Mouse (Mus musculus) liver, embryonic 16.5 days (tissue): Measurements from ENCODE around the gene Ski. TPM values are rescaled to one million over a fixed set of nuclear protein-coding genes. Genes with fewer than 3 reads are reported as not detected.

Experiments
- ATAC-seq: fragments of 200-750 bp; cut with Nextera tagmentation; 2 replicates; pipeline ENCODE4 v1.8.0; 2017; ENCODE audit warnings: low read depth, mild to moderate bottlenecking, moderate number of reproducible peaks, moderate library complexity
- H3K27ac ChIP-seq: fragments of 300-500 bp; sonication (generic); 2 replicates; pipeline ENCODE4 v1.5.1; 2014; ENCODE audit warnings: mild to moderate bottlenecking, low read length
- H3K27me3 ChIP-seq: fragments of 300-500 bp; sonication (generic); 2 replicates; pipeline ENCODE4 v1.6.1; 2014; ENCODE audit warnings: low read depth, low read length, mixed read lengths; ENCODE audit not compliant: control insufficient read depth, insufficient read depth
- H3K36me3 ChIP-seq: fragments of 300-500 bp; sonication (generic); 2 replicates; pipeline ENCODE4 v1.6.1; 2014; ENCODE audit warnings: mild to moderate bottlenecking; ENCODE audit not compliant: control insufficient read depth, insufficient read depth
- H3K4me1 ChIP-seq: fragments of 300-500 bp; sonication (generic); 2 replicates; pipeline ENCODE4 v1.6.1; 2014; ENCODE audit warnings: low read depth, low read length, mixed read lengths; ENCODE audit not compliant: control insufficient read depth
- H3K4me2 ChIP-seq: fragments of 300-500 bp; sonication (generic); 2 replicates; pipeline ENCODE4 v1.6.1; 2014; ENCODE audit warnings: low read depth, low read length, mixed read lengths
- H3K4me3 ChIP-seq: fragments of 300-500 bp; sonication (generic); 2 replicates; pipeline ENCODE4 v1.5.1; 2014; ENCODE audit warnings: low read depth, mild to moderate bottlenecking, low read length
- H3K9ac ChIP-seq: fragments of 300-500 bp; sonication (generic); 2 replicates; pipeline ENCODE4 v1.6.1; 2014; ENCODE audit warnings: low read depth, low read length
- H3K9me3 ChIP-seq: fragments of 300-500 bp; sonication (generic); replicated peaks from 2 replicates; pipeline ENCODE4 v1.6.1; 2016; ENCODE audit warnings: low read length; ENCODE audit not compliant: control insufficient read depth
- WGBS: fragments of 180-500 bp; shearing (Covaris S2); extraction: QIAGEN DNeasy Blood & Tissue Kit; methylation state at CpG from one replicate; pipeline ENCODE4 v1.1.7; 2014; ENCODE audit not compliant: insufficient replicate concordance; 5-methylcytosine and 5-hydroxymethylcytosine counted together
- polyA plus RNA-seq: library from polyadenylated mRNA; unstranded; fragments of >200 nt; fragmentation: Nextera tagmentation; extraction: Ambion mirVana; gene quantifications from 2 replicates; pipeline ENCODE4 v1.2.1, GENCODE M21; 2015

The Ski gene
- polyA plus RNA-seq, 1 experiment from 2014 or later = 2.5 TPM

- H3K4me2 ChIP-seq = no peak overlapping the region
- no peak overlapping the region for H3K9ac ChIP-seq
- no peaks in the 10 kb centered on the region for H3K9me3 ChIP-seq
- no peak overlapping the region for H3K27ac ChIP-seq
- no peaks in the 10 kb centered on the region for H3K36me3 ChIP-seq
- H3K27me3 ChIP-seq = no peaks in the 10 kb centered on the region
- ATAC-seq = 0 out of 2 replicates have a peak, but pooled peaks have one; percentile 17
- H3K4me1 ChIP-seq = peaks cover 28% of the 10 kb centered on the region
- 71% methylated on average over 6 of the region's 6 CpGs for WGBS
- H3K4me3 ChIP-seq = no peak overlapping the region
Observed at GRCm38 (mm10) chr4:155164550-155164949, 57.8 kb downstream of the Ski start.

DNA sequence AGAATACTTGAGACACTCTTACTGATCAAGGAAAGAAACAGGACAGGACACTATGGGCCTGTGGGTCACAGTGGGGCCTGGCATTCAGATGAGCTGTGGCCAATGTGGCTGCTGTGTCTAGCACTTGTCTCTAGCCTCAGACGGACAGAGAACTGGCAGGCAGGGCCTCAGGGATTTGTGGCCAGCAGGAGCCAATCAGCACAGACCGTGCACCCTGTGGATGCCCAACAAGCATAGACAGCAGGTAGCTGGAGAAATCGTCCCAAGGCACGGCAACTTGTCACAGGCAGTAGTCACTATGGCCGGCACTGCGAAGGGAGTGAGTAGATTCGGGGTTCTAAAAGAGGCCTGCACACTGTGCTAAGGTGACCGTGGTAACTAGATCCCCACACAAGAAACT lies 58.7 kb downstream of the Ski start:
- Histone ChIP-seq H3K4me2 (no peak overlapping the region), H3K9me3 (no peaks in the 10 kb centered on the region), H3K27ac (peak overlapping the region; percentile 27; the same call in 1 of the 2 replicates), H3K4me3 (no peak overlapping the region), H3K36me3 (no peaks in the 10 kb centered on the region; the same call in 1 of the 2 replicates), H3K9ac (no peak overlapping the region), H3K27me3 (no peaks in the 10 kb centered on the region), H3K4me1 (peaks cover 28% of the 10 kb centered on the region)
- 56% methylated on average over 8 of the region's 8 CpGs for WGBS
- ATAC-seq = no peak

DNA sequence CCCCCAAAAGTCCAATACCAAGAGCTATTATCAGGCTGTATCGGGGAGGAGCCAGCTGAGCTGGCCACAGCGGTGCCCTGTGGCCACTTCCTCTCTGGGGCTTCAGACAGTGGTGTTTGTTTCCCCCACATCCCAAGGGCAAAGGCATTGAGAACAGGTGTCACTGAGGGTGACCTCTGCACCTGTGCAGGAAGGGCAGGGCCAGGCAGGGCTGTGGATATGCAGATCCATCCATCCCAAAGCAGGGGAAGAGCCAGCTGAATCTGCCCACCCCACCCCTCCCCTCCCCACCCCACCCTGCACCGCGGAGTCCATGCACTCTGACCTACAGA lies 59.1 kb downstream of the Ski start:
- peaks cover 28% of the 10 kb centered on the region for H3K4me1 ChIP-seq
- H3K27ac ChIP-seq = peak overlapping the region; percentile 27
- ATAC-seq = peak; percentile 57
- H3K27me3 ChIP-seq = no peaks in the 10 kb centered on the region
- peak overlapping the region; percentile 4; the same call in 1 of the 2 replicates for H3K4me2 ChIP-seq
- H3K36me3 ChIP-seq = no peaks in the 10 kb centered on the region; the same call in 1 of the 2 replicates
- no peak overlapping the region for H3K4me3 ChIP-seq
- no peak overlapping the region for H3K9ac ChIP-seq
- WGBS = 23% methylated on average over 4 of the region's 4 CpGs
- no peaks in the 10 kb centered on the region for H3K9me3 ChIP-seq

DNA sequence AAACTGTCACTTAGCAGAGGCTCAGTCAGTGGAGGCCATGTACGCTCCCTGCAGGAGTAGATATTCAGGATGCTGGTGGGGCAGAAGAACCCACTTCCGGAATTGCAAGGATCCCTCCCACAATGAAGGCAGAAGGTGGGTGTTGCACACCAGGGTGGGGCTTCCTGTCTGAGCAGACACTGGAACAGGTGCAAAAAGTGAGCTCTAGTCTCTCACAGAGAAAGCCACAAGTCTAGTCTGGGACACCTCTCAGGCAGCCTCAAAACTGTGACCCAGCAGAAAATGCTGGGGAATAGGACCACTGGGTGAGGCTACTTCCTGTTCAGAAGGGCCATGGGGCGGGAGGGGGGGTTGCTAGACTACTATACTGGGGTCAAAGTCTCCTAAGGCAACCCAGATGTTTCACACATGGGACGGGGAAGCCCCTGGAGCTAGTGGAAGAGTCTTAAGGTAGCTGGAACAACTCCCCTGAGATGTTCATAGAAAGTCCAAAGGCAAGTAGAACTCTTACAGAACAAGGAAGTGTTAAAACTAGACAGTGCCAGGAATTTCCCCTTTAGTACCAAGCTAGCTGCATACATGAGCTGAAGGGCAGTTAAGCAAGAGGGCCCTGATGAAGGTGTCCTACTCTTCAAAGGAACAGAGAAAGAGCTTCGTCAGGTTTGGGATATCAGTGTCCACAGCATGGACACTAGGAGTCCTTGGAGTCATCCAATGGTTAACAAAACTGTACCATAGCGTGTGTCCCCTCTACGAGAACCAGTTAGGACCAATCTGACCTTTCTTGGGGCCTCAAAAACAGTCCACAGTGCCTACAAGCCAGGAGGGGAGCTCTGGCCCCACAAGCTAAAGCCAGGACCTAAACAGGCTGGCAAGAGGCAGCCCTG lies 59.7 kb downstream of the Ski start:
- no peak for ATAC-seq
- H3K4me2 ChIP-seq = peak overlapping the region; percentile 4; the same call in 1 of the 2 replicates
- no peak overlapping the region for H3K9ac ChIP-seq
- H3K27ac ChIP-seq = peak overlapping the region; percentile 26
- H3K36me3 ChIP-seq = no peaks in the 10 kb centered on the region; the same call in none of the 2 replicates
- 16% methylated on average over 7 of the region's 7 CpGs for WGBS
- H3K27me3 ChIP-seq = no peaks in the 10 kb centered on the region
- peaks cover 28% of the 10 kb centered on the region for H3K4me1 ChIP-seq
- no peak overlapping the region for H3K4me3 ChIP-seq
- no peaks in the 10 kb centered on the region for H3K9me3 ChIP-seq

- H3K4me3 ChIP-seq = no peak overlapping the region
- no peaks in the 10 kb centered on the region for H3K27me3 ChIP-seq
- H3K9me3 ChIP-seq = no peaks in the 10 kb centered on the region
- peaks cover 10% of the 10 kb centered on the region for H3K36me3 ChIP-seq
- no peak for ATAC-seq
- 75% methylated on average over 8 of the region's 8 CpGs for WGBS
- H3K9ac ChIP-seq = no peak overlapping the region
- H3K4me1 ChIP-seq = peaks cover 25% of the 10 kb centered on the region
- H3K27ac ChIP-seq = no peak overlapping the region
- no peak overlapping the region for H3K4me2 ChIP-seq
Observed at GRCm38 (mm10) chr4:155158543-155158917, 63.9 kb downstream of the Ski start.

DNA sequence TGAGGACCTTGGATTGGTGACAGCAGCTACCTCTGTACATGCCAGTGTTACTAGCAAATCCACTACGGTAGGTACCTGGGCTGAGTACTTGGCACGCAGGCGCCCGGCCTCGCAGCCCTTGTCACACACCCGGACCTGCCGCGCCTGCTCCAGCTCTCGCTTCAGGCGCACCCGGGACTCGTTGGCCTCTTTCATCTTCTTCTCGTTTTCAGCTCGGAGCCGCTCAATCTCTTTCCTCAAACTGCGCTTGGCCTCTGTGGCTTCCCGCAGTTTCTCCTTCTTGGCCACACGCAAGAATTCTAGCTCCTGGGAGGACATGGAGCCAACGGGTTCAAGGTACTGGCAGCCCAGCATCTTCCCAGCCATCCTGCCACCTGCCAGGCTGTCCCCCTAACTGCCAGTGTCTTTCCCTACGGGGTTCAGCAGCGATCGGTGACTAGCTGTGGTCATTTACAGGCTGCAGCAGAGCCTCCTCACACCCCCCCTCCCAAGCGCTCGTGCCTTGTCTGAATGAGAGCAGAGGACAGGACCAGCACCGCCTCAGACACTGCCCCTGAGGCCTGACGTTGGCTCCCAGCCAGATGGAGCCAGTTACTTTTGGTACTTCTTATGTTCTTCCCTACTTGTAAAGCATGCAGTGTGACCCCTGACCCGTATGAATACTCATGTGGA lies 64.4 kb downstream of the Ski start:
- no peak overlapping the region for H3K9ac ChIP-seq
- peaks cover 20% of the 10 kb centered on the region for H3K4me1 ChIP-seq
- H3K4me3 ChIP-seq = no peak overlapping the region
- no peaks in the 10 kb centered on the region for H3K9me3 ChIP-seq
- no peak for ATAC-seq
- H3K36me3 ChIP-seq = peaks cover 10% of the 10 kb centered on the region
- H3K4me2 ChIP-seq = no peak overlapping the region
- WGBS = 83% methylated on average over 27 of the region's 27 CpGs
- H3K27me3 ChIP-seq = no peaks in the 10 kb centered on the region
- H3K27ac ChIP-seq = no peak overlapping the region

DNA sequence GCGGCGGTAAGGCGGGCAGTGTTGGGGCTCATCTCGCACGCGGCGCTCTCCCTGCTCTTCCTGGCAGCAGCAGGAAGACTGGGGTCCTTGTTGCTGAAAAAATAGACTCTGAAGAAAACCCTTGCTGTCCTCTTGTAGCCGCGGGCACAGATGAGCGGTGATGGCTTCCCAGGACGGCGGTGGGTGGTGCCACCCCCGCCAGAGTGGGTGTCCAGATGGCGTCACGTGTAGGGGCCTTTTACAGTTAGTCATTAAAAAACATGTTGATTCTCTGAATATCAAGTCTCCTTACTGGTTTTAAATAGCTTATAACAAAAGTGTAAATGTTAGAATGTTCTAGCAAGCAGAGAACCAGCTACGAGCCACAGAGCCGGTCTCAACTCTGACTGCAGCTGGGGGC lies 65.7 kb downstream of the Ski start:
- no peaks in the 10 kb centered on the region for H3K9me3 ChIP-seq
- H3K4me2 ChIP-seq = no peak overlapping the region
- no peak for ATAC-seq
- no peak overlapping the region for H3K9ac ChIP-seq
- H3K4me3 ChIP-seq = no peak overlapping the region
- H3K4me1 ChIP-seq = peaks cover 10% of the 10 kb centered on the region
- whole genome bisulfite sequencing = 82% methylated on average over 17 of the region's 17 CpGs
- no peak overlapping the region for H3K27ac ChIP-seq
- no peaks in the 10 kb centered on the region for H3K27me3 ChIP-seq
- H3K36me3 ChIP-seq = peaks cover 10% of the 10 kb centered on the region

GRCm38 (mm10) chr4:155154986-155155385 lies 67.4 kb downstream of the Ski start:
- peaks cover 10% of the 10 kb centered on the region for H3K27me3 ChIP-seq
- peaks cover 18% of the 10 kb centered on the region for H3K4me1 ChIP-seq
- H3K36me3 ChIP-seq = peaks cover 10% of the 10 kb centered on the region
- H3K9ac ChIP-seq = no peak overlapping the region
- 57% methylated on average over 11 of the region's 11 CpGs for WGBS
- no peak overlapping the region for H3K4me2 ChIP-seq
- no peaks in the 10 kb centered on the region for H3K9me3 ChIP-seq
- no peak overlapping the region for H3K4me3 ChIP-seq
- ATAC-seq = no peak
- H3K27ac ChIP-seq = no peak overlapping the region
